ENCODE assay signal across 9 mouse cellular contexts in genomic region chr4:126736001-126736414, GRCm38 (mm10). TPM values are rescaled to one million over a fixed set of nuclear protein-coding genes. Genes with fewer than 3 reads are reported as not detected.
DNase-seq lines count a peak whose midpoint lies in the region; ATAC-seq and TF ChIP-seq lines count a peak whose summit lies in the region.
"Had no signal": no experiment of that assay in that cellular context is flagged by ENCODE, and none has a peak within 500 bp of the region (broad histone marks: within the 10 kb centered on the region; RNA-seq: fewer than 3 reads in every experiment).

Gene Tfap2e, minus strand, starts transcription at chr4:126736240.

- peak; percentile 48 for DNase-seq in left cerebral cortex, postnatal 4 days
- no peak for DNase-seq in left cerebral cortex, postnatal 36 days (ENCODE audit: low spot score in 2 of 2)
- DNase-seq in lung, postnatal 14 days: peak; percentile 32
- peak; percentile 62 for DNase-seq in stomach, postnatal 0 days (ENCODE audit: low spot score)
- no peak for DNase-seq in ovary, postnatal 14 days (ENCODE audit: low spot score)

- no peaks in the 10 kb centered on the region for H3K36me3 ChIP-seq in embryonic facial prominence, embryonic 15.5 days
- no peaks in the 10 kb centered on the region for H3K36me3 ChIP-seq in intestine, embryonic 15.5 days
- no peaks in the 10 kb centered on the region for H3K36me3 ChIP-seq in stomach, postnatal 0 days (ENCODE audit: control insufficient read depth, insufficient read depth, low read length)

- no peak for ATAC-seq in embryonic facial prominence, embryonic 15.5 days (ENCODE audit: insufficient number of reproducible peaks, low FRiP score, low TSS enrichment, low read depth)
- ATAC-seq in intestine, embryonic 15.5 days: peak; percentile 68
- peak; percentile 64 for ATAC-seq in stomach, postnatal 0 days (ENCODE audit: low FRiP score, low TSS enrichment)
- ATAC-seq in monocyte, adult 5-6 weeks (replicated peaks; ENCODE audit: insufficient number of reproducible peaks, low FRiP score, low TSS enrichment, poor library complexity, severe bottlenecking): no peak

- WGBS in embryonic facial prominence, embryonic 15.5 days: under 1% methylated on average over 32 of the region's 32 CpGs
- WGBS in intestine, embryonic 15.5 days: 2% methylated on average over 32 of the region's 32 CpGs
- 1% methylated on average over 32 of the region's 32 CpGs for WGBS in stomach, postnatal 0 days

- no peak within 1 kb of the TSS for H3K27ac ChIP-seq in embryonic facial prominence, embryonic 15.5 days (replicated peaks)
- no peak within 1 kb of the TSS for H3K27ac ChIP-seq in intestine, embryonic 15.5 days
- no peak within 1 kb of the TSS for H3K27ac ChIP-seq in stomach, postnatal 0 days (replicated peaks)

- no peak within 1 kb of the TSS for H3K9ac ChIP-seq in embryonic facial prominence, embryonic 15.5 days
- H3K9ac ChIP-seq in intestine, embryonic 15.5 days: peak within 1 kb of the TSS; percentile 36; the same call in 1 of the 2 replicates
- peak within 1 kb of the TSS; percentile 58 for H3K9ac ChIP-seq in stomach, postnatal 0 days (ENCODE audit: low read length)

- H3K4me1 ChIP-seq in embryonic facial prominence, embryonic 15.5 days: peaks cover 37% of the 10 kb centered on the region
- H3K4me1 ChIP-seq in intestine, embryonic 15.5 days (replicated peaks): peaks cover 21% of the 10 kb centered on the region
- H3K4me1 ChIP-seq in stomach, postnatal 0 days (replicated peaks; ENCODE audit: control insufficient read depth, insufficient read depth): no peaks in the 10 kb centered on the region

- no peak for TF ChIP-seq EP300 in stomach, postnatal 0 days (optimal IDR thresholded peaks at IDR 0.05)

- peak within 1 kb of the TSS; percentile 50 for H3K4me2 ChIP-seq in embryonic facial prominence, embryonic 15.5 days (replicated peaks)
- peak within 1 kb of the TSS; percentile 65 for H3K4me2 ChIP-seq in intestine, embryonic 15.5 days (replicated peaks)
- H3K4me2 ChIP-seq in stomach, postnatal 0 days (replicated peaks; ENCODE audit: low read depth): peak within 1 kb of the TSS; percentile 58

- intact Hi-C loops in left cerebral cortex, postnatal 4 days (cut with DNase I): no loop called here
- intact Hi-C loops in left cerebral cortex, postnatal 36 days (cut with DNase I): loop anchor here (1.0 kb wide), 1 partner anchor 135 kb away; no protein-coding TSS in a partner anchor

- H3K9me3 ChIP-seq in embryonic facial prominence, embryonic 15.5 days (replicated peaks): no peaks in the 10 kb centered on the region
- no peaks in the 10 kb centered on the region for H3K9me3 ChIP-seq in intestine, embryonic 15.5 days
- no peaks in the 10 kb centered on the region for H3K9me3 ChIP-seq in stomach, postnatal 0 days (ENCODE audit: control insufficient read depth, low read length)

- peak within 1 kb of the TSS; percentile 39 for H3K4me3 ChIP-seq in embryonic facial prominence, embryonic 15.5 days (replicated peaks)
- peak within 1 kb of the TSS; percentile 34 for H3K4me3 ChIP-seq in intestine, embryonic 15.5 days (replicated peaks)
- peak within 1 kb of the TSS; percentile 44 for H3K4me3 ChIP-seq in stomach, postnatal 0 days (ENCODE audit: low read depth, low read length)

- TF ChIP-seq CTCF in stomach, postnatal 0 days (IDR thresholded peaks at IDR 0.05; ENCODE audit: low read depth): no peak

- H3K27me3 ChIP-seq in embryonic facial prominence, embryonic 15.5 days: peaks cover 84% of the 10 kb centered on the region
- H3K27me3 ChIP-seq in intestine, embryonic 15.5 days (replicated peaks): peaks cover 82% of the 10 kb centered on the region
- H3K27me3 ChIP-seq in stomach, postnatal 0 days (ENCODE audit: control insufficient read depth, insufficient read depth, low read length): peaks cover 19% of the 10 kb centered on the region; the same call in 1 of the 2 replicates

RNA-seq across cellular contexts. Expression of gene Tfap2e, which starts in this region (rescaled TPM):
- not detected for total RNA-seq in left cerebral cortex, postnatal 4 days (2021)
- total RNA-seq in left cerebral cortex, postnatal 36 days (2021): not detected
- 0.60 and 1.1 TPM in 2 replicates for polyA plus RNA-seq in embryonic facial prominence, embryonic 15.5 days (2015; fragmentation: Nextera tagmentation; extraction: Ambion mirVana)
- not detected in 2 replicates for polyA plus RNA-seq in intestine, embryonic 15.5 days (2015; fragmentation: Nextera tagmentation; extraction: Ambion mirVana)
- 0.80 and 1.0 TPM in 2 replicates for polyA plus RNA-seq in stomach, postnatal 0 days (2015; fragmentation: Nextera tagmentation; extraction: Ambion mirVana)
- not detected in 3 replicates for total RNA-seq in monocyte, adult 5-6 weeks (2017)
- total RNA-seq: hematopoietic stem cell, adult 5-6 weeks had no signal

Comparison
In these comparisons a context has a peak if more than half of its experiments do, and no peak if none do; other contexts are left out.
1. Peak in DNase-seq in left cerebral cortex, postnatal 4 days; RNA of the gene not detected or under 1 TPM.
2. Peak in ATAC-seq, H3K4me3 ChIP-seq, H3K9ac ChIP-seq and H3K4me2 ChIP-seq in intestine, embryonic 15.5 days; RNA of the gene not detected or under 1 TPM.
3. DNase-seq: peak in lung, postnatal 14 days (single experiment) and stomach, postnatal 0 days (single experiment); none in left cerebral cortex, postnatal 36 days (0 of 2) and ovary, postnatal 14 days (single experiment).
4. Peak in every context shown above with its lines, with median percentiles within 50 percentile points of each other: H3K4me2 ChIP-seq and H3K4me3 ChIP-seq.